Mouse (Mus musculus): ENCODE results near the gene Lrrc17.

GRCm38 (mm10) chr5:21610996-21611395, 67.6 kb downstream of the Lrrc17 start:
- TF ChIP-seq EP300 (IDR thresholded peaks at IDR 0.05; ENCODE audit: low read depth) = no peak
- TF ChIP-seq CTCF (IDR thresholded peaks at IDR 0.05; ENCODE audit: low read depth) = no peak

Measured in liver, postnatal 0 days (tissue).